Mouse (Mus musculus) erythroblast, embryonic 14.5 days (primary cell): ENCODE data around the gene Ccnc. TPM values are rescaled to one million over a fixed set of nuclear protein-coding genes. Genes with fewer than 3 reads are reported as not detected.
A peak's percentile ranks its signal among the peaks of the same experiment; 100 is the strongest.
"Not testable (repeated sequence)": the region's sequence is repeated elsewhere in the genome, so short reads cannot be mapped to it uniquely, and the experiment has no call there.

Source experiments
- H3K27me3 ChIP-seq: 2 replicates; pipeline ENCODE4 v1.6.1; 2012; ENCODE audit warnings: inconsistent platforms; ENCODE audit not compliant: control insufficient read depth
- H3K36me3 ChIP-seq: 2 replicates; pipeline ENCODE4 v1.6.1; 2012; ENCODE audit warnings: mild to moderate bottlenecking, inconsistent platforms; ENCODE audit not compliant: control insufficient read depth
- H3K4me1 ChIP-seq: 2 replicates; pipeline ENCODE4 v1.6.1; 2012; ENCODE audit warnings: inconsistent platforms; ENCODE audit not compliant: control insufficient read depth
- H3K4me3 ChIP-seq: replicated peaks from 2 replicates; pipeline ENCODE3; 2012; ENCODE audit warnings: moderate library complexity, mild to moderate bottlenecking, inconsistent platforms
- H3K9me3 ChIP-seq: 2 replicates; pipeline ENCODE4 v1.6.1; 2012; ENCODE audit warnings: low read length, inconsistent platforms, mixed read lengths; ENCODE audit not compliant: control insufficient read depth
- GATA1 ChIP-seq: IDR thresholded peaks from 2 replicates; pipeline ENCODE4 v1.6.1; 2012; ENCODE audit warnings: low read length, inconsistent platforms, mixed read lengths
- TAL1 ChIP-seq: IDR thresholded peaks from 3 replicates; pipeline ENCODE4 v1.6.1; 2012; ENCODE audit warnings: low read length, inconsistent platforms, mixed read lengths
- polyA plus RNA-seq: library from polyadenylated mRNA; stranded (reverse); fragments of >175 nt; gene quantifications from 2 replicates; pipeline ENCODE4 v1.2.3, GENCODE M21; 2012

Gene Ccnc
- polyA plus RNA-seq, 1 experiment, result 0.11 TPM

- Histone ChIP-seq H3K4me1 (no peaks in the 10 kb centered on the region), H3K9me3 (no peaks in the 10 kb centered on the region), H3K27me3 (no peaks in the 10 kb centered on the region), H3K36me3 (no peaks in the 10 kb centered on the region), H3K4me3 (no peak overlapping the region)
- no peak for TF ChIP-seq TAL1
- TF ChIP-seq GATA1, result no peak
These were observed 15.4 kb upstream of the Ccnc start for GRCm38 (mm10) chr4:21712147-21712546.

GRCm38 (mm10) chr4:21722752-21723334 is 4.7 kb upstream of the Ccnc start:
- Histone ChIP-seq H3K36me3 (no peaks in the 10 kb centered on the region), H3K9me3 (no peaks in the 10 kb centered on the region), H3K4me1 (peaks cover 5% of the 10 kb centered on the region), H3K27me3 (peaks cover 13% of the 10 kb centered on the region), H3K4me3 (no peak overlapping the region)
- TF ChIP-seq TAL1, result no peak
- no peak for TF ChIP-seq GATA1

- Histone ChIP-seq H3K4me1 (peaks cover 19% of the 10 kb centered on the region), H3K36me3 (peaks cover 5% of the 10 kb centered on the region), H3K27me3 (peaks cover 7% of the 10 kb centered on the region), H3K9me3 (no peaks in the 10 kb centered on the region), H3K4me3 (peak overlapping the region; percentile 73)
- TF ChIP-seq TAL1, result no peak
- TF ChIP-seq GATA1, result no peak
These were observed 438 bp upstream of the Ccnc start for GRCm38 (mm10) chr4:21726912-21727614.

- TF ChIP-seq TAL1, result no peak
- TF ChIP-seq GATA1, result no peak
- H3K36me3 ChIP-seq, result peaks cover 51% of the 10 kb centered on the region
- no peak overlapping the region for H3K4me3 ChIP-seq
These were observed 11.7 kb downstream of the Ccnc start for GRCm38 (mm10) chr4:21739169-21739568.

GRCm38 (mm10) chr4:21744142-21744541 is 16.6 kb downstream of the Ccnc start:
- H3K4me1 ChIP-seq, H3K4me3 ChIP-seq, H3K9me3 ChIP-seq, H3K27me3 ChIP-seq: not testable (repeated sequence)
- peaks cover 43% of the 10 kb centered on the region for H3K36me3 ChIP-seq

More at GRCm38 (mm10) chr4:21739169-21739568, 11.7 kb downstream of the Ccnc start:
- Histone ChIP-seq H3K27me3 (no peaks in the 10 kb centered on the region), H3K9me3 (no peaks in the 10 kb centered on the region), H3K4me1 (no peaks in the 10 kb centered on the region)

- no peak for TF ChIP-seq GATA1
- TF ChIP-seq TAL1, result no peak
- H3K4me3 ChIP-seq, result no peak overlapping the region
- H3K4me1 ChIP-seq, result no peaks in the 10 kb centered on the region
- H3K27me3 ChIP-seq, result no peaks in the 10 kb centered on the region
- H3K9me3 ChIP-seq, result no peaks in the 10 kb centered on the region
- H3K36me3 ChIP-seq, result peaks cover 37% of the 10 kb centered on the region
These were observed 18.2 kb downstream of the Ccnc start for GRCm38 (mm10) chr4:21745723-21746122.

- H3K27me3 ChIP-seq, result no peaks in the 10 kb centered on the region
- H3K4me1 ChIP-seq, result peaks cover 11% of the 10 kb centered on the region
- no peak overlapping the region for H3K4me3 ChIP-seq
- peaks cover 30% of the 10 kb centered on the region for H3K36me3 ChIP-seq
- TF ChIP-seq GATA1 (no peak), TAL1 (no peak)
- H3K9me3 ChIP-seq, result peaks cover 6% of the 10 kb centered on the region
These were observed 27.8 kb downstream of the Ccnc start for GRCm38 (mm10) chr4:21755123-21755789.

- no peak for TF ChIP-seq TAL1
- no peak for TF ChIP-seq GATA1
- H3K4me1 ChIP-seq, result peaks cover 13% of the 10 kb centered on the region
- H3K27me3 ChIP-seq, result no peaks in the 10 kb centered on the region
- peaks cover 29% of the 10 kb centered on the region for H3K36me3 ChIP-seq
- H3K4me3 ChIP-seq, result no peak overlapping the region
- H3K9me3 ChIP-seq, result peaks cover 6% of the 10 kb centered on the region
These were observed 31.4 kb downstream of the Ccnc start for GRCm38 (mm10) chr4:21758860-21759259.

GRCm38 (mm10) chr4:21761416-21762160 is 34.1 kb downstream of the Ccnc start:
- H3K4me1 ChIP-seq, result peaks cover 14% of the 10 kb centered on the region
- peaks cover 24% of the 10 kb centered on the region for H3K36me3 ChIP-seq
- H3K4me3 ChIP-seq, result no peak overlapping the region
- H3K9me3 ChIP-seq, result peaks cover 6% of the 10 kb centered on the region
- TF ChIP-seq GATA1 (no peak), TAL1 (no peak)
- no peaks in the 10 kb centered on the region for H3K27me3 ChIP-seq
